Mouse (Mus musculus): ENCODE measurements around the gene Tbx5. TPM values are rescaled to one million over a fixed set of nuclear protein-coding genes. Genes with fewer than 3 reads are reported as not detected.

The Tbx5 gene
- polyA plus RNA-seq (2015; fragmentation: Nextera tagmentation; extraction: Ambion mirVana), result 34.8 and 51.5 TPM in 2 replicates

GRCm38 (mm10) chr5:119832479-119832796, at the start of gene Tbx5:
Gene Tbx5 (plus strand): TSS chr5:119832668.
- Histone ChIP-seq H3K4me2 (replicated peaks) (peak within 1 kb of the TSS; percentile 76), H3K9ac (peak within 1 kb of the TSS; percentile 93), H3K36me3 (peaks cover 3% of the 10 kb centered on the region; the same call in 1 of the 2 replicates), H3K4me3 (peak within 1 kb of the TSS; percentile 64), H3K9me3 (no peaks in the 10 kb centered on the region), H3K27ac (peak within 1 kb of the TSS; percentile 98), H3K4me1 (peaks cover 17% of the 10 kb centered on the region), H3K27me3 (peaks cover 91% of the 10 kb centered on the region)
- no peak for ATAC-seq (ENCODE audit: low FRiP score, low read depth)
- 1% methylated on average over 16 of the region's 16 CpGs for WGBS

GRCm38 (mm10) chr5:119785959-119786358, 46.5 kb upstream of the Tbx5 start:
- 91% methylated on average over 7 of the region's 7 CpGs for WGBS
- Histone ChIP-seq H3K27ac (no peak overlapping the region), H3K9me3 (peaks cover 6% of the 10 kb centered on the region; the same call in 1 of the 2 replicates), H3K4me2 (replicated peaks) (no peak overlapping the region), H3K27me3 (peaks cover 33% of the 10 kb centered on the region), H3K36me3 (no peaks in the 10 kb centered on the region), H3K4me1 (peaks cover 7% of the 10 kb centered on the region), H3K9ac (no peak overlapping the region), H3K4me3 (no peak overlapping the region)
- no peak for ATAC-seq (ENCODE audit: low FRiP score, low read depth)

GRCm38 (mm10) chr5:119791664-119792063, 40.8 kb upstream of the Tbx5 start:
- Histone ChIP-seq H3K27me3 (peaks cover 62% of the 10 kb centered on the region), H3K27ac (no peak overlapping the region), H3K9me3 (peaks cover 6% of the 10 kb centered on the region; the same call in 1 of the 2 replicates), H3K4me1 (peaks cover 13% of the 10 kb centered on the region), H3K36me3 (no peaks in the 10 kb centered on the region), H3K9ac (0 out of 2 replicates have a peak overlapping the region, but pooled peaks have one; percentile 20), H3K4me2 (replicated peaks) (0 out of 2 replicates have a peak overlapping the region, but pooled peaks have one; percentile 7), H3K4me3 (no peak overlapping the region)
- 30% methylated on average over 5 of the region's 5 CpGs for WGBS
- ATAC-seq (ENCODE audit: low FRiP score, low read depth), result no peak; the same call in 1 of the 2 replicates

GRCm38 (mm10) chr5:119793972-119794371, 38.5 kb upstream of the Tbx5 start:
- Histone ChIP-seq H3K36me3 (no peaks in the 10 kb centered on the region), H3K27me3 (peaks cover 77% of the 10 kb centered on the region), H3K4me3 (no peak overlapping the region), H3K27ac (no peak overlapping the region), H3K4me2 (replicated peaks) (no peak overlapping the region), H3K9ac (no peak overlapping the region), H3K9me3 (peaks cover 6% of the 10 kb centered on the region; the same call in 1 of the 2 replicates), H3K4me1 (peaks cover 16% of the 10 kb centered on the region)
- no peak for ATAC-seq (ENCODE audit: low FRiP score, low read depth)
- WGBS, result 13% methylated on average over 4 of the region's 4 CpGs

GRCm38 (mm10) chr5:119795376-119795775, 37.1 kb upstream of the Tbx5 start:
- Histone ChIP-seq H3K4me2 (replicated peaks) (peak overlapping the region; percentile 66), H3K27ac (0 out of 2 replicates have a peak overlapping the region, but pooled peaks have one; percentile 87), H3K9me3 (no peaks in the 10 kb centered on the region), H3K9ac (no peak overlapping the region), H3K4me1 (peaks cover 28% of the 10 kb centered on the region), H3K36me3 (no peaks in the 10 kb centered on the region), H3K4me3 (no peak overlapping the region; the same call in 1 of the 2 replicates), H3K27me3 (peaks cover 91% of the 10 kb centered on the region)
- no peak for ATAC-seq (ENCODE audit: low FRiP score, low read depth)
- WGBS, result 9% methylated on average over 6 of the region's 6 CpGs

- H3K4me1 ChIP-seq, result peaks cover 32% of the 10 kb centered on the region
- peak overlapping the region; percentile 66 for H3K4me2 ChIP-seq (replicated peaks)
- H3K36me3 ChIP-seq, result no peaks in the 10 kb centered on the region
- no peaks in the 10 kb centered on the region for H3K9me3 ChIP-seq
- WGBS, result 18% methylated on average over 3 of the region's 3 CpGs
- H3K4me3 ChIP-seq, result peak overlapping the region; percentile 44; the same call in 1 of the 2 replicates
- peaks cover 95% of the 10 kb centered on the region for H3K27me3 ChIP-seq
- no peak overlapping the region for H3K9ac ChIP-seq
- H3K27ac ChIP-seq, result 0 out of 2 replicates have a peak overlapping the region, but pooled peaks have one; percentile 87
- no peak for ATAC-seq (ENCODE audit: low FRiP score, low read depth)
These were observed 36.7 kb upstream of the Tbx5 start for GRCm38 (mm10) chr5:119795777-119796176.

- Histone ChIP-seq H3K36me3 (no peaks in the 10 kb centered on the region), H3K27ac (peak overlapping the region; percentile 87), H3K4me3 (peak overlapping the region; percentile 44), H3K9me3 (no peaks in the 10 kb centered on the region), H3K4me1 (peaks cover 31% of the 10 kb centered on the region), H3K9ac (peak overlapping the region; percentile 77), H3K27me3 (peaks cover 98% of the 10 kb centered on the region), H3K4me2 (replicated peaks) (peak overlapping the region; percentile 66)
- WGBS, result 2% methylated on average over 33 of the region's 33 CpGs
- ATAC-seq (ENCODE audit: low FRiP score, low read depth), result no peak
These were observed 35.9 kb upstream of the Tbx5 start for GRCm38 (mm10) chr5:119796443-119797160.

GRCm38 (mm10) chr5:119797580-119798150, 34.8 kb upstream of the Tbx5 start:
- peak overlapping the region; percentile 87 for H3K27ac ChIP-seq
- WGBS, result 4% methylated on average over 26 of the region's 26 CpGs

GRCm38 (mm10) chr5:119798261-119798660, 34.2 kb upstream of the Tbx5 start:
- Histone ChIP-seq H3K36me3 (no peaks in the 10 kb centered on the region), H3K4me1 (peaks cover 38% of the 10 kb centered on the region), H3K27me3 (peaks cover 100% of the 10 kb centered on the region), H3K9ac (peak overlapping the region; percentile 77), H3K4me3 (peak overlapping the region; percentile 44), H3K4me2 (replicated peaks) (peak overlapping the region; percentile 66), H3K27ac (peak overlapping the region; percentile 87), H3K9me3 (no peaks in the 10 kb centered on the region)
- no peak for ATAC-seq (ENCODE audit: low FRiP score, low read depth)
- 13% methylated on average over 4 of the region's 4 CpGs for WGBS

More at GRCm38 (mm10) chr5:119797580-119798150, 34.8 kb upstream of the Tbx5 start:
- Histone ChIP-seq H3K4me3 (peak overlapping the region; percentile 44), H3K36me3 (no peaks in the 10 kb centered on the region), H3K9ac (peak overlapping the region; percentile 77), H3K4me1 (peaks cover 34% of the 10 kb centered on the region), H3K27me3 (peaks cover 100% of the 10 kb centered on the region), H3K9me3 (no peaks in the 10 kb centered on the region), H3K4me2 (replicated peaks) (peak overlapping the region; percentile 66)
- ATAC-seq (ENCODE audit: low FRiP score, low read depth), result no peak

- Histone ChIP-seq H3K9me3 (no peaks in the 10 kb centered on the region), H3K4me3 (peak overlapping the region; percentile 44), H3K9ac (peak overlapping the region; percentile 77), H3K36me3 (no peaks in the 10 kb centered on the region), H3K4me2 (replicated peaks) (peak overlapping the region; percentile 66), H3K4me1 (peaks cover 38% of the 10 kb centered on the region), H3K27me3 (peaks cover 100% of the 10 kb centered on the region), H3K27ac (peak overlapping the region; percentile 87)
- 7% methylated on average over 5 of the region's 5 CpGs for WGBS
- no peak for ATAC-seq (ENCODE audit: low FRiP score, low read depth)
These were observed 33.6 kb upstream of the Tbx5 start for GRCm38 (mm10) chr5:119798713-119799418.

GRCm38 (mm10) chr5:119799419-119800242, 32.8 kb upstream of the Tbx5 start:
- ATAC-seq (ENCODE audit: low FRiP score, low read depth), result no peak
- WGBS, result 9% methylated on average over 9 of the region's 9 CpGs
- peak overlapping the region; percentile 66 for H3K4me2 ChIP-seq (replicated peaks)
- peak overlapping the region; percentile 44 for H3K4me3 ChIP-seq
- H3K36me3 ChIP-seq, result no peaks in the 10 kb centered on the region
- H3K4me1 ChIP-seq, result peaks cover 38% of the 10 kb centered on the region
- H3K9ac ChIP-seq, result peak overlapping the region; percentile 77
- no peaks in the 10 kb centered on the region for H3K9me3 ChIP-seq
- peak overlapping the region; percentile 87 for H3K27ac ChIP-seq
- H3K27me3 ChIP-seq, result peaks cover 100% of the 10 kb centered on the region
